Mouse (Mus musculus) brain, embryonic 14.5 days (tissue): Measurements from ENCODE around the gene Ltbp1.

Source experiments
- CTCF ChIP-seq: fragments of 200-500 bp; IDR thresholded peaks from 2 replicates; pipeline ENCODE4 v1.5.1; 2012; ENCODE audit warnings: inconsistent platforms, mild to moderate bottlenecking, moderate library complexity, borderline replicate concordance; ENCODE audit not compliant: insufficient read depth, insufficient read length; ENCODE audit errors: extremely low read depth
- POLR2A ChIP-seq: fragments of 200-500 bp; IDR thresholded peaks from 2 replicates; pipeline ENCODE4 v1.6.1; 2012; ENCODE audit warnings: mild to moderate bottlenecking, inconsistent platforms, borderline replicate concordance; ENCODE audit not compliant: poor library complexity, insufficient read depth, insufficient read length, severe bottlenecking; ENCODE audit errors: extremely low read depth

- TF ChIP-seq POLR2A, result no peak
- TF ChIP-seq CTCF, result no peak
These were observed 327.6 kb downstream of the Ltbp1 start for GRCm38 (mm10) chr17:75333011-75333410.
